Mouse (Mus musculus) midbrain, embryonic 15.5 days (tissue): Measurements from ENCODE around the gene Mgam. TPM values are rescaled to one million over a fixed set of nuclear protein-coding genes. Genes with fewer than 3 reads are reported as not detected.
"Not testable (repeated sequence)": the region's sequence is repeated elsewhere in the genome, so short reads cannot be mapped to it uniquely, and the experiment has no call there.

Experiments used
- ATAC-seq: fragments of 200-750 bp; cut with Nextera tagmentation; replicated peaks from 2 replicates; pipeline ENCODE4 v1.8.0; 2017; ENCODE audit warnings: moderate TSS enrichment
- H3K27ac ChIP-seq: fragments of 300-500 bp; sonication (generic); 2 replicates; pipeline ENCODE4 v1.5.1; 2015; ENCODE audit warnings: mild to moderate bottlenecking, inconsistent platforms
- H3K27me3 ChIP-seq: fragments of 300-500 bp; sonication (generic); replicated peaks from 2 replicates; pipeline ENCODE4 v1.6.1; 2015; ENCODE audit warnings: inconsistent platforms
- H3K36me3 ChIP-seq: fragments of 300-500 bp; sonication (generic); replicated peaks from 2 replicates; pipeline ENCODE4 v1.6.1; 2015; ENCODE audit warnings: inconsistent platforms
- H3K4me1 ChIP-seq: fragments of 300-500 bp; sonication (generic); 2 replicates; pipeline ENCODE4 v1.6.1; 2015; ENCODE audit warnings: inconsistent platforms
- H3K4me2 ChIP-seq: fragments of 300-500 bp; sonication (generic); 2 replicates; pipeline ENCODE4 v1.6.1; 2015; ENCODE audit warnings: inconsistent platforms, mild to moderate bottlenecking, moderate library complexity
- H3K4me3 ChIP-seq: fragments of 300-500 bp; sonication (generic); 2 replicates; pipeline ENCODE4 v1.5.1; 2015; ENCODE audit warnings: mild to moderate bottlenecking, inconsistent platforms
- H3K9ac ChIP-seq: fragments of 300-500 bp; sonication (generic); 2 replicates; pipeline ENCODE4 v1.6.1; 2015; ENCODE audit warnings: mild to moderate bottlenecking, inconsistent platforms
- H3K9me3 ChIP-seq: fragments of 300-500 bp; sonication (generic); 2 replicates; pipeline ENCODE4 v1.6.1; 2016; ENCODE audit warnings: inconsistent platforms
- WGBS: fragments of 180-500 bp; shearing (Covaris S2); methylation state at CpG from one replicate; pipeline ENCODE4 v1.1.7; 2015; ENCODE audit warnings: mixed read lengths; 5-methylcytosine and 5-hydroxymethylcytosine counted together
- polyA plus RNA-seq: library from polyadenylated mRNA; unstranded; fragments of >200 nt; fragmentation: Nextera tagmentation; extraction: Ambion mirVana; gene quantifications from 2 replicates; pipeline ENCODE4 v1.2.1, GENCODE M21; 2015

Gene Mgam
- polyA plus RNA-seq, 1 experiment from 2014 or later = 0.08 TPM

DNA sequence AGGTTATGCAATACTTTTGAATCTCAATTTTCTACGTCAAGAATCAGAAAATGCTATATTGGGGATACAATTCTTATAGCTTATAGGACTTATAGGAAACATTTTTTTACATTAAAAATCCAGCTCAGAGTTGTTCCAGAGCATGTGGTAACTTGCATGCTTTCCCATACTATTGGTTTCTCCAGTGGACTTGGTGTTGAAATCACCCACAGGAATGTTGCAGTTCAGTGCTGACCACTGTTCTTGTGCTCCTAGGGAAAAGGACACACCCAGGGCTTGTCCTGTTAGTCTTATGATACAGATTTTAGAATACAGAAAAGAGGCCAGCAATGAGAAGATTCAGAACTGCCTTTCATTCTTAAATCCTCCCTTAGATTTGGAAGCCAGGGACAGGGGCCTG lies 127.3 kb downstream of the Mgam start:
- WGBS = 78% methylated on average over 1 of the region's 1 CpGs
- H3K9me3 ChIP-seq = no peaks in the 10 kb centered on the region
- H3K36me3 ChIP-seq = no peaks in the 10 kb centered on the region
- no peak overlapping the region for H3K27ac ChIP-seq
- H3K4me3 ChIP-seq = no peak overlapping the region
- no peaks in the 10 kb centered on the region for H3K4me1 ChIP-seq
- no peaks in the 10 kb centered on the region for H3K27me3 ChIP-seq
- no peak for ATAC-seq
- no peak overlapping the region for H3K4me2 ChIP-seq
- no peak overlapping the region for H3K9ac ChIP-seq

DNA sequence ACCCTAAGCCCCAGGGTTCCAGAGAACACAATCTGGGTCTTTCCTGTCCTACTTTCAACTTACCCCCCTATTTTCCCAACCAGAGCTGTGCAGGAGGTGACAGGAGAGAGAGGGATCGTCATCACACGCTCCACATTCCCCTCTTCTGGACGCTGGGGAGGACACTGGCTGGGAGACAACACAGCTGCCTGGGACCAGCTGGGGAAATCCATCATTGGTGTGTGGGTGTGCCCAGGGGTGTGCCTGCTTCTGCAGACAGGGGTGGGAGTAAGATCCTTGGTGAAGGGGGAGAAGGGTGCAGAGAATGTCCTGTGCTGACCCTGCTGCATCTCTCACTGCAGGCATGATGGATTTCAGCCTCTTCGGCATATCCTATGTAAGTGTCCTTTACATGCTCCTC lies 128.7 kb downstream of the Mgam start:
- not testable (repeated sequence) for H3K36me3 ChIP-seq, H3K9ac ChIP-seq, ATAC-seq, H3K27ac ChIP-seq, H3K4me1 ChIP-seq, H3K4me3 ChIP-seq, H3K27me3 ChIP-seq, H3K9me3 ChIP-seq, H3K4me2 ChIP-seq
- 82% methylated on average over 4 of the region's 4 CpGs for WGBS

DNA sequence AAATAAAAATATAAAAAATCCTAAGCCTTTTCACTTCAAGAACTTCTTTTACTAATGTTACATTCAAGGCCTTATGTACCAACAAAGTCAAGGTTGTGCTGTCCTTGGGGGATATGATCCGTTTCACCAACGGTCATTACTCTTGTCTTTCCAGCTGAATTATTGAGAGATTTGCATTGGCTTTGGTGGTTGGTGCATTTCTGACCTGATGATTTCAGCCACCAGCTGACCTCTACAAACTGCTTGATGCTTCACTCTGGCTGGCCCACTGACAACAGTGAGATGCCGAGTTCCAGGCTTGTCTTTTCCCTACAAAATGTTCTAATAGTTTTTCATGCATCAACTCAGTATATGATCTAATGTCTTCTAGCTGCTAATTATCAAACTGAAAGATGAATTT lies 146.0 kb downstream of the Mgam start:
- no peak overlapping the region for H3K4me3 ChIP-seq
- H3K9ac ChIP-seq = no peak overlapping the region
- no peak for ATAC-seq
- H3K36me3 ChIP-seq = no peaks in the 10 kb centered on the region
- H3K27ac ChIP-seq = no peak overlapping the region
- no peaks in the 10 kb centered on the region for H3K27me3 ChIP-seq
- H3K4me2 ChIP-seq = no peak overlapping the region
- H3K9me3 ChIP-seq = no peaks in the 10 kb centered on the region
- H3K4me1 ChIP-seq = no peaks in the 10 kb centered on the region
- 89% methylated on average over 3 of the region's 3 CpGs for WGBS

DNA sequence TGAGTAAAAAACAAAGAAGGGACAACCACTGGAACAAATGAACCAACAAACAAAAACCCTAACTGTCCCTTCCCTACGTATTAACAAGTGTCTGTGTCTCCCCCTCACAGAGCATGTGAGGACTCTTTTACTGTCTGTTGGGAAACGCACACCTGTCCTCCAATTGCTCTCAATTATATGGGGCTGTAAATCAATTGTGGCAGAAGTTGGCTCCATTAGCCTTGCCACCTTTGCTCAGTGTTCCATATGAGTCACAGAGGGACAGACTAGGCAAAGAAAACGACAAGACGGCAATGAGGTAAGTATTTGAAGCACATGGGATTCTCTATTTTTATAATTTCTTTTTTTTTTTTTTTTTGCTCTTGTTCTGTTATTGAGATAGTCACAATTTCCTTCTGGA lies 149.8 kb downstream of the Mgam start:
- Histone ChIP-seq H3K4me2 (no peak overlapping the region), H3K27ac (no peak overlapping the region), H3K27me3 (no peaks in the 10 kb centered on the region), H3K9ac (no peak overlapping the region), H3K4me1 (no peaks in the 10 kb centered on the region), H3K9me3 (no peaks in the 10 kb centered on the region), H3K36me3 (no peaks in the 10 kb centered on the region), H3K4me3 (no peak overlapping the region)
- no peak for ATAC-seq
- 85% methylated on average over 4 of the region's 4 CpGs for WGBS

DNA sequence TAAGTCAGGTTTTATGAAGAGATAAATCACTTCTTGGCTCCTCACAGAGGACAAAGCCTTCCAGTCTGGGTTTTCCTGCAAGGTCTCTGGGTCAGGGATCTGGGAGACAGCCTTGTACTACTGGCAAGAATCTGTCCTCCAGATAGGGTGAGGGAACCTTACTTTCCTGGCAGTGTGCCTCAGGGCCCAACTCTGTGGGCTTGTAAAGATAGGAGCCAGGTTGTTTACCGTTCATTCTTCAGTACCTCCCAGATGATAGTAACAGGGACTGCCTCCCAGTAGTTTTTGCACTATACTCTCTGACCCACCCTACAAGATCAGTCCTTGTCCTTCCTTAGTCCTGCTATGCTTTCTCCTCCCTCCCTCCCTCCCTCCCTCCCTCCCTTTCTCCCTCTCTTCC lies 155.0 kb downstream of the Mgam start:
- no peaks in the 10 kb centered on the region for H3K9me3 ChIP-seq
- no peak overlapping the region for H3K4me2 ChIP-seq
- H3K36me3 ChIP-seq = no peaks in the 10 kb centered on the region
- H3K4me3 ChIP-seq = no peak overlapping the region
- H3K27ac ChIP-seq = no peak overlapping the region
- no peak overlapping the region for H3K9ac ChIP-seq
- H3K27me3 ChIP-seq = no peaks in the 10 kb centered on the region
- no peak for ATAC-seq
- 100% methylated on average over 1 of the region's 1 CpGs for WGBS
- no peaks in the 10 kb centered on the region for H3K4me1 ChIP-seq

DNA sequence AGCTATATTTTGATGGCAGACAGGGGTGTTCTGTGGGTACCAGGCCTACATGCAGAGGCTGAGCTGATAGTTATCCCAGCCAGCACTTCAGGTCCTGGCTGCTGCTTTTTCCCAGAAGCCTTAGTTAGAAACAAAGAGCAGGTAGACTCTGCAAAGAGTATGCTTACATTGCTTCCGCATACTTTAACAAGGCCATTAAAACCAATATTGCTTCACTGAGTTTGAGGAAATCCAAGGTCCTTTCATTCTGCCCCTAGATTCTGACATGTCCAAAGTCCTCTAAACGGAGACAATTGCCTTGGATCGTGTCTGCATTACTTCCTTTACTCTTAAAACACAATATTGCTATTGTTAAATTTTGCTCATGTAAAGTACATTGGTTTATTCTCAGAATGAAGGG lies 155.7 kb downstream of the Mgam start:
- Histone ChIP-seq H3K4me1 (no peaks in the 10 kb centered on the region), H3K4me2 (no peak overlapping the region), H3K9ac (no peak overlapping the region), H3K9me3 (no peaks in the 10 kb centered on the region), H3K27ac (no peak overlapping the region), H3K4me3 (no peak overlapping the region), H3K36me3 (no peaks in the 10 kb centered on the region), H3K27me3 (no peaks in the 10 kb centered on the region)
- ATAC-seq = no peak
- WGBS = 89% methylated on average over 3 of the region's 3 CpGs

DNA sequence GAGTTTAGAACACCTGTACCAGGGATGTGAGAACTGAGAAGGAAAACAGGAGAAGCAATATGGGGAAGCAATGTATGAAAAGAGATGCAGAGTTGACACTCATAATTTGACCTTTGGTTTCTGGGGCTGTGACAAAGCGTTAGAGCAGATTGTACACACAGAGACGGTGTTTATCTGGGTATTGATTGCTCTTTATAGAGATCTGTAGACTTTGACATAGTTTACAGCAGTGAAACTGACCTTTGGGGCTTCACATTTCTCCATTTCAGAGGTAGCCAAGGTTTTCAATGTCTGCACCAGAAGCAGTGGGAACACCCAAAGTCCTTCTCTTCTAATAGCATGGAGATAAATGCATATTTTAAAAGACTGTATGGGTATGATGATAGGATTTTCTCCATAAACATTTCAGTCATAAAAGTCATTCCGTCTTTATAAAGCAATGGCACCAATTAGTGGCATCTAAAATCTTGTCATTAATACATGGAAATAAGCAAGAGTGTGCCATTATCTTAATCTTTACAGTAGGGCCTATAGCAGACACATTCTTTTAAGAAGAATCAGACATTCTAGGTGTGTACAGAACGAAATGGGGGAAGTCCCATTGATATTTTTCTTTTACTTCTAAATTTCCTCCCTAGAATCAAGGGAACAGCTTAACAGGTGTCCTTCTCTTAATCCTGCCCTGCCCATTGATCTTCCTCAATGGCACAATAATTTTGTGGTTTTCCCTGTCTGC lies 166.6 kb downstream of the Mgam start:
- Histone ChIP-seq H3K36me3 (no peaks in the 10 kb centered on the region), H3K27me3 (no peaks in the 10 kb centered on the region), H3K9me3 (no peaks in the 10 kb centered on the region), H3K9ac (no peak overlapping the region), H3K4me2 (no peak overlapping the region), H3K4me1 (no peaks in the 10 kb centered on the region), H3K4me3 (no peak overlapping the region), H3K27ac (no peak overlapping the region)
- whole genome bisulfite sequencing = 78% methylated on average over 4 of the region's 4 CpGs
- no peak for ATAC-seq

DNA sequence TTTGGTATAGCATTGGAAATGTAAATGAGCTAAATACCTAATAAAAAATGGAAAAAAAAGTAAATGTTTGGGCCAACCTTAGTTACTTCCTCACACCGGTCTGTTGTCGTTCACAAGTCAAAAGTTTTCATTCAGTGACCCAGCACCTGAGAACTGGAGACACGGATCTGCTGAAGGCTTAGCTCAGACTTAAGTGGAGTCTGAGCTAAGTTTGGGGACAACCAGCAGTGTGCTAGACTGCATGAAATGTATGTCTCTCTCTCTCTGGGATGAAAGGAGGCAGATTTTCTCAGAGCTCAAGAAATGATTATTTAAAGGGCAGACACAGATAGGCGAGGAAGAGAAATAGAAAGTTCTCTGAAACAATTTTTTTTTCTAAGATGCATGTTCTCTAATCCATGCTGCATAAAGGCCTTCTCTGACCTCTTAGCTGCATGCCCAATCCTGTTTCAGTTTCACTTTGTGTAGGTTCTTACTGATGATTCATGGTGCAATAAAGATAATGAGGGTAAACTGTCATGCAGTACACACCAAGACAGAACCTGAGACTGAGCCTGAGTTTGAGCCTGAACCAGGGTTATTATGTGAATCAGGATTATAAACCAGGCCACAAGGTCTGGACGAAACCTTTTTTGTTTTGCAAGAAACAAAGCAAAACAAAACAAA lies 189.7 kb downstream of the Mgam start:
- H3K9ac ChIP-seq = no peak overlapping the region
- no peak overlapping the region for H3K4me3 ChIP-seq
- H3K4me2 ChIP-seq = no peak overlapping the region
- no peaks in the 10 kb centered on the region for H3K4me1 ChIP-seq
- ATAC-seq = no peak
- WGBS = 86% methylated on average over 5 of the region's 5 CpGs
- no peak overlapping the region for H3K27ac ChIP-seq
- H3K36me3 ChIP-seq = no peaks in the 10 kb centered on the region
- no peaks in the 10 kb centered on the region for H3K27me3 ChIP-seq
- H3K9me3 ChIP-seq = no peaks in the 10 kb centered on the region

Other genes starting within 250 kb of the Mgam start
- 12.5 and 13.4 TPM in 2 replicates for gene E330009J07Rik, start 192.7 kb upstream of the Mgam start, polyA plus RNA-seq
- gene Wee2, start 189.7 kb upstream of the Mgam start, polyA plus RNA-seq = 0.20 and 0.21 TPM in 2 replicates
- 103 and 104 TPM in 2 replicates for gene Ssbp1, start 157.5 kb upstream of the Mgam start, polyA plus RNA-seq
- gene Tas2r137, start 137.6 kb upstream of the Mgam start, polyA plus RNA-seq = not detected in 2 replicates
- not detected in 2 replicates for gene Tas2r108, start 135.3 kb upstream of the Mgam start, polyA plus RNA-seq
- gene Prss37, start 109.3 kb upstream of the Mgam start, polyA plus RNA-seq = not detected in 2 replicates
- 0.06 and 0.18 TPM in 2 replicates for gene Olfr461, start 73.8 kb upstream of the Mgam start, polyA plus RNA-seq
- not detected in 2 replicates for gene Olfr460, start 59.3 kb upstream of the Mgam start, polyA plus RNA-seq
- gene Clec5a, start 43.0 kb upstream of the Mgam start, polyA plus RNA-seq = 0.40 and 0.71 TPM in 2 replicates
- gene Tas2r138, start 15.5 kb upstream of the Mgam start, polyA plus RNA-seq = not detected in 2 replicates